Mouse (Mus musculus) megakaryocyte, embryonic 14.5 days (primary cell): ENCODE data around the gene C1qtnf4.

Experiments
- FLI1 ChIP-seq: IDR thresholded peaks from 2 replicates; pipeline ENCODE4 v1.6.1; 2012; ENCODE audit warnings: low read length, inconsistent platforms, mixed read lengths
- GATA1 ChIP-seq: IDR thresholded peaks from 3 replicates; pipeline ENCODE4 v1.6.1; 2012; ENCODE audit warnings: mixed read lengths, low read length, inconsistent platforms, borderline replicate concordance

- TF ChIP-seq GATA1 (no peak), FLI1 (no peak)
These were observed 28.0 kb downstream of the C1qtnf4 start for GRCm38 (mm10) chr2:90913671-90914070.
